Mouse (Mus musculus) cerebellum, adult 9-11 months (tissue): ENCODE results near the gene Rgs5.

ENCODE experiments used
- DNase-seq: peaks from one replicate; pipeline ENCODE4 v3.0.0; 2022

Rgs5 gene

DNA sequence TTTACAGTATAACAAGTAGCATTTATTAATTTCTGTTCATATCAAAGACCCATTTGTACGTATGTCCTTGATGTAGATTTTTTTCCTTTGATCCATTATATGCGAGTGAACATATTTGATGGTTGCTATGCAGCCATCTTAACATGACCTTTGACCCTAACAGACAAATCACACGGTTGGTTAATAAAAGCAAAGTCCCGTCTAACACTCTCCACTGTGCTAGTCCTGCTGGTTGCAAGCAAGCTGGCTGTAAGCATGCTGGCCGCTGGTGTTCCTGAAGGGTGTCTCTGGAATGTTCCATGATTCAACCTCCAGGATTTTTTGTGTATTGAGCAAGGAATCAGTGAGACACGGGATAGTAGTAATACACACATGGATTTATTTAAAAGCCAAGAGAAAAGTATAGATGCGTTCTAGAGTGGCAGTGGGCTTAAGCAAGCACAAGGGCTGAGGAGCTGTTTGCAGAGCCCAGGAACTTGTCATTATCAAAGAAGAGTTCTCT lies 75.3 kb downstream of the Rgs5 start:
- no peak for DNase-seq

DNA sequence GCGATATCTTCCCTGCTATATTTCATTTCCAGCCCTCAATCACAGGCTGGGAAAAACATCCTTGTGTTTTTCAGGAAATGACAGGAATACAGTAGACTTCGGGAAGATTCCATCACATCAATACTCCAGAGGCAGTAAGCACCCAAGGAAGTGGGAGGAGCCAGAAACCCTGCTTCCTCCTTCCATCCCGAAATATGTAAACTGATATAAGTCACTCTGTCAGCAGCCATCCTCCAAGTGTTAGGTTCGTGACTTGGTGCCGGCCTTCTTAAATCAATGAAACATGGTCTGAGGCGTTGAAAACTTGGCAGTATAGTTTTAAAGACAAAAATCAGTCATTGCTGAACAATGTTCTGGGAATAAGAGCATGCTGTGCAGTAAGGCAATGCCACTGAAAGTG lies 80.8 kb downstream of the Rgs5 start:
- DNase-seq, result no peak

DNA sequence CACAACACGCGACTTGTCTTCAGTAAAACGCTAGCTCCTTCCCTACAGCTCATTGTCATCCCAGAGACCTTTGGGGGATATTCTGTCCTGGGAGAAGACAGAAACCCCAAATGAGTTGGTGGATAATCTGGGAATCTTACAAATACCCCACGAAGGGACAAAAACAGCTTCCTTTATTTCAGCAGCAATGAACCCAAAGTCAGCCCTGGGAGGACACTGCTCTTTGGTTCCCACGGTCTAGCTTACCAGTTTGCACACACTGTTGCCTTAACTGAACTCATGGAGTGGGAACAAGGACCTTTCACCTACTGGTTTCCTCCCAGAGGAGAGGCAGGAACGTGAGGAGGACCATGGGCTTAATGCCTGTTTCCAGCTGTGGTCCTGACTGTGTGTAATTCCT lies 81.9 kb downstream of the Rgs5 start:
- no peak for DNase-seq

- DNase-seq, result no peak
Measured at GRCm38 (mm10) chr1:169741147-169741546, 85.8 kb downstream of the Rgs5 start.
